Mouse (Mus musculus) heart, embryonic 15.5 days (tissue): ENCODE data around the gene Erbb4. TPM values are rescaled to one million over a fixed set of nuclear protein-coding genes. Genes with fewer than 3 reads are reported as not detected.

Experiments
- ATAC-seq: fragments of 200-750 bp; cut with Nextera tagmentation; replicated peaks from 2 replicates; pipeline ENCODE4 v1.8.0; 2017; ENCODE audit warnings: low read depth, moderate TSS enrichment; ENCODE audit not compliant: insufficient number of reproducible peaks, insufficient read depth, low FRiP score
- H3K27ac ChIP-seq: fragments of 300-500 bp; sonication (generic); 2 replicates; pipeline ENCODE4 v1.5.1; 2015; ENCODE audit warnings: mild to moderate bottlenecking, inconsistent platforms
- H3K27me3 ChIP-seq: fragments of 300-500 bp; sonication (generic); 2 replicates; pipeline ENCODE4 v1.6.1; 2015; ENCODE audit warnings: inconsistent platforms
- H3K36me3 ChIP-seq: fragments of 300-500 bp; sonication (generic); 2 replicates; pipeline ENCODE4 v1.6.1; 2015; ENCODE audit warnings: mild to moderate bottlenecking, inconsistent platforms
- H3K4me1 ChIP-seq: fragments of 300-500 bp; sonication (generic); replicated peaks from 2 replicates; pipeline ENCODE4 v1.6.1; 2015; ENCODE audit warnings: inconsistent platforms
- H3K4me2 ChIP-seq: fragments of 300-500 bp; sonication (generic); 2 replicates; pipeline ENCODE4 v1.6.1; 2015; ENCODE audit warnings: inconsistent platforms, mild to moderate bottlenecking, moderate library complexity
- H3K4me3 ChIP-seq: fragments of 300-500 bp; sonication (generic); 2 replicates; pipeline ENCODE4 v1.5.1; 2015; ENCODE audit warnings: mild to moderate bottlenecking, inconsistent platforms
- H3K9ac ChIP-seq: fragments of 300-500 bp; sonication (generic); 2 replicates; pipeline ENCODE4 v1.6.1; 2015; ENCODE audit warnings: mild to moderate bottlenecking, inconsistent platforms
- H3K9me3 ChIP-seq: fragments of 300-500 bp; sonication (generic); replicated peaks from 2 replicates; pipeline ENCODE4 v1.6.1; 2016; ENCODE audit warnings: inconsistent platforms
- WGBS: fragments of 180-500 bp; shearing (Covaris S2); methylation state at CpG from one replicate; pipeline ENCODE4 v1.1.7; 2015; ENCODE audit warnings: mixed read lengths; 5-methylcytosine and 5-hydroxymethylcytosine counted together
- polyA plus RNA-seq: library from polyadenylated mRNA; unstranded; fragments of >200 nt; fragmentation: Nextera tagmentation; extraction: Ambion mirVana; gene quantifications from 2 replicates; pipeline ENCODE4 v1.2.1, GENCODE M21; 2015

The Erbb4 gene
- 6.6 and 7.8 TPM in 2 replicates for polyA plus RNA-seq

DNA sequence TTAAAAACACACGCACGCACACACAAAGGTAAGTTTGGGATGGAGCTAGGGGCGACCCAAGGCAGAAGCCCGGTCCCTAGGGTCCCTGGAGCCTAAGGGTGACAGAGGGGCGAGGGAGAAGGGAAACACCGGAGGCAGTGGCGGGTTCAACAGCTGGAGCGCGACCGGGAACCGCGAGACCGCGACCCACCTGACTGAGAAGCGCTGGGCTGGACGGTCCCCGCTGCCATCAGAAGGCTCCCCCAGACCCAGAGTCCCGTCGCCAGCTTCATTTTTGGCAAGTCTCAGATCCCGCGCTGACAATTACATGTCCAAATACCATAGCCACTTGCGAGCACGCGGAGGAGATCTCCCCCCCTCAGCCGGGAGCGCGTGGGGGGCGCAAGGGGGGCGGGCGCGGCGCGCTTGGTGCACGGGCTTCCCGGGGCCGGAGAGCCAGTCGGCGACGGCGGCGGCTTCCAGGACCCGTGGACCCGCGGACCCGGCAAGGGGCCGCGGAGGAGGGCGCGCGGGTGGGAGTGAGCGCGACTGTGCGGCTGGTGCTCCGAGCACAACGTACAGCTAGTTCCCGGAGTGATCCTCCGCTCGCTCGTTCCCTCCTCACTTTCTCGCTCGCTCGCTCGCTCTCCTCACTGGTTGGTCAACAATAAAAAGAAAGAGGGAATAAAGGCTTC, at the start of gene Erbb4:
Gene Erbb4, minus strand, starts transcription at position 575 of the 674 bp plus-strand sequence.
- peak within 1 kb of the TSS; percentile 67 for H3K4me3 ChIP-seq
- peak within 1 kb of the TSS; percentile 82 for H3K9ac ChIP-seq
- H3K9me3 ChIP-seq, result no peaks in the 10 kb centered on the region
- H3K4me2 ChIP-seq, result peak within 1 kb of the TSS; percentile 76
- 0 out of 2 replicates have a peak, but pooled peaks cover 7% of the 10 kb centered on the region for H3K27me3 ChIP-seq
- H3K27ac ChIP-seq, result peak within 1 kb of the TSS; percentile 97
- peaks cover 12% of the 10 kb centered on the region for H3K4me1 ChIP-seq
- peak; percentile 29 for ATAC-seq
- WGBS, result under 1% methylated on average over 63 of the region's 63 CpGs
- H3K36me3 ChIP-seq, result no peaks in the 10 kb centered on the region

DNA sequence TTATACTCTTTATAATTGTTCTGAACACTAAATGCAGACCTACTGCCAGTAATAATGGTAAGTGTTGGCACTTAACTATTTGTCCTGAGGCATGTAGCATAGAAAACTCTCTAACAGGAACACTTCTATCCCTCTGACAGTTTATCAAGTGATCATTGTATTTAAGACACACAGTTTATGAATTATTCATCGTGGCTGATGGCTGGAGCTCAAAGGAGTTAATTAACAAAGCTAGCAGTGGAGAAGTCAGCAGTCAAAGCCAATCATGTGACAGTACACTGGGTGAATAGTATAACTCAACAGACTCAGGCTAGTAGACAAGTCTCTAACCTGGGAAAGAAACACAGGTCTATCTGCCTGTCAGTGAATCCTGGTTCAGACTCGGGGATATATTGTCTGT, 49.5 kb upstream of the Erbb4 start:
- Histone ChIP-seq H3K4me1 (no peaks in the 10 kb centered on the region), H3K4me3 (no peak overlapping the region), H3K9me3 (no peaks in the 10 kb centered on the region), H3K36me3 (no peaks in the 10 kb centered on the region), H3K9ac (no peak overlapping the region), H3K27me3 (no peaks in the 10 kb centered on the region), H3K4me2 (no peak overlapping the region), H3K27ac (no peak overlapping the region)
- WGBS, result 69% methylated on average over 2 of the region's 2 CpGs
- no peak for ATAC-seq

DNA sequence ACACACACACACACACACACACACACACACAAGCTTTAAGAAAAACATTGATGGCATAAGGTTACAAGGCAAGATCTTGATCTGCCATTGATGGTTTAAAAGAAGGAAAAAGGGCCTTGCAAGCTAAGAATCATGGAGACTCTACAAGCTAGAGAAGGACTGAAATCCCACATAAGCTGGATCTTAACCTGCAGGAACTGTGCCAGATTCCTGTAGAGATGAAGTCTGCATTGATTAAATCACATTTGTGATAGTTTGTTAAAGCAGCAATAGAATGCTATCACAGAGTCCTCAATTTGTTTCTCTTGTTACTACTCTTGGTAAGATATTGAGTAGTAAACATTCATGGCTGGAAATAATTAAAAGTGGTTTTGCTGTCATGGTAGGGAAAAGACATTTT, 33.5 kb upstream of the Erbb4 start:
- no peak overlapping the region for H3K4me2 ChIP-seq
- no peak overlapping the region for H3K4me3 ChIP-seq
- H3K4me1 ChIP-seq, result no peaks in the 10 kb centered on the region
- no peak overlapping the region for H3K27ac ChIP-seq
- H3K9ac ChIP-seq, result no peak overlapping the region
- no peaks in the 10 kb centered on the region for H3K36me3 ChIP-seq
- no peak for ATAC-seq
- no peaks in the 10 kb centered on the region for H3K9me3 ChIP-seq
- no peaks in the 10 kb centered on the region for H3K27me3 ChIP-seq

DNA sequence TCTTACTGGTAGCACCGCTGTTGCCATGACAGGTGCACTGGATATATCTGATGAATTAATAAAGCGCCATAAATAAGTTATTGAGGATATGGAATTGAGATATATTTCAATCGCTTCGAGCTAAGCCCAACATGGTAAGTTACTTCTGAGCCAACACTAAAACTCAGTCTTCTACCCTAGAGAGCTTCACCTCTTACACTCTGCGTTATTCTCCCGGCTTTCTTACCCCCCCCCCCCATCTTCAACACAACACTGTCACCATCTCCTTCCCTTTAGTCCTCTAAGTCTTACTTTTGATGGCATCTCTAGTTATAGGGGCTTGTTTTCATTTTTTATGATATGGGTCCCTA, 31.6 kb upstream of the Erbb4 start:
- ATAC-seq, result no peak
- H3K36me3 ChIP-seq, result no peaks in the 10 kb centered on the region
- no peaks in the 10 kb centered on the region for H3K27me3 ChIP-seq
- 46% methylated on average over 6 of the region's 6 CpGs for WGBS
- H3K27ac ChIP-seq, result no peak overlapping the region
- H3K9ac ChIP-seq, result no peak overlapping the region
- no peaks in the 10 kb centered on the region for H3K9me3 ChIP-seq
- H3K4me1 ChIP-seq, result no peaks in the 10 kb centered on the region
- no peak overlapping the region for H3K4me3 ChIP-seq
- H3K4me2 ChIP-seq, result no peak overlapping the region

DNA sequence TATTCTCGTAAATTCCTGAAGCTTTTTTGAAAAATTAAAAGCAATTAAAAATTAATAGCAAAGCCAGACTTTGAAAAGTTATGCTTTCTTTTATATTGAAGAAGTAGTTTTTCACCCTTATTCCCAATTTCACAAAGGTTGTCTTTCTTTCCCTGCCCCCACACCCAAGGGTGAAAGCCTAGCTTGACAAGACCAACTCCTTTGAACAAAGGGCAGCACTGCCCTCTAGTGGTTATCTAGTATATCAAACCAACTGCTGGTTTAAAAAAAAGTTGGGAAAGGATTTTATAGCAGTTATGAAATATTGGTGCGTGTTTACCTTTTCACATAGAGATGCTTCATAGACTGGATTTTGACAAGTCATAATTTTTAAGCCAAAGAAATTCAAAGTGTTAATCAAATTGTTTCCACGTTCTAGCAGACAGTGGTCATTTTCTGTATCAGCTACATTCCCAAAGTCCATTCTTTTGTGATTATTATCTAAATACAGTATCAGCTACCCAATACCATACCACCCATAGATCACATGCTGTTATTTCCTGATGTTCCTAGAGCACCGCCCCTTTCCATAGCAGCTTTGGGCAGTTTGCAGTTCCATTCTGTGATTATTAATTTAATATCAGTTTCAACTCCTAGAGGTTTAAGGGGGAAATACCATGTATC, 31.1 kb upstream of the Erbb4 start:
- H3K4me2 ChIP-seq, result no peak overlapping the region
- no peak for ATAC-seq

DNA sequence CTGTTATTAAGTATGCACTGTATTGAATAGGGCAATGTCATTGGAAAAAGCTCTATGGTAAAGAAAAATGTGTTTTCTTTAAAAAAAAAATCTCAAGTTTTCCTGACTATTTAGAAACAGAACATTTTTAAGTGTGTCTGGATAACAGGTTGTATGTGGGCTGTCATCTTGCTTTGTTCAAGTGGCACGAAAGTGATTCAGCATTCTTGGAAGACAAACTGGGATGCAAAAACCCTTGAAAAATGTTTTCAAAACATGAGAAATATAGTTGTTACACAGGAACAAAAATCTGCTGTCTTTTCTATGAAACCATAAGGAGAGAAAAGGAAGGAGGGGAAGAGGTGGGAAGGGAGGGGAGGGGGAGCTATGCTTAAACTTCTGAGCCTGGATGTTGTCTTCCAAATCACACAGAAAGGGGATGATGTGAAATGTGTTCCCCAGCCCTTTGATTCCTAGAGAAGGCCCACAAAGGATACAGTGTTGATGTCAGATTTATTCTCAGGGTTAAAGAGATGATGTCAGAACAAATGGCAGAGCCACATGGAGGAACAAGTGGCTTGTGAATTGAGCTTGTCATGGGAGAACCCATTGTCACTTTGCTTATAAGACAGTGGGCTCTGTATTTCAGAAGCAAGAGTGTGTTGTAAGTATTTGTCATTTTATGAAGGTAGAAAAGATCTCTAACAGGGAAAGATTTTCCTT, 16.4 kb upstream of the Erbb4 start:
- Histone ChIP-seq H3K4me2 (no peak overlapping the region), H3K9ac (no peak overlapping the region), H3K27me3 (no peaks in the 10 kb centered on the region), H3K4me3 (no peak overlapping the region), H3K36me3 (no peaks in the 10 kb centered on the region), H3K9me3 (no peaks in the 10 kb centered on the region), H3K4me1 (no peaks in the 10 kb centered on the region), H3K27ac (no peak overlapping the region)
- no peak for ATAC-seq
- 89% methylated on average over 1 of the region's 1 CpGs for WGBS

More for the DNA sequence above, 31.1 kb upstream of the Erbb4 start:
- Histone ChIP-seq H3K4me1 (no peaks in the 10 kb centered on the region), H3K27ac (no peak overlapping the region), H3K27me3 (no peaks in the 10 kb centered on the region), H3K4me3 (no peak overlapping the region), H3K9me3 (no peaks in the 10 kb centered on the region), H3K9ac (no peak overlapping the region), H3K36me3 (no peaks in the 10 kb centered on the region)
- 34% methylated on average over 4 of the region's 4 CpGs for WGBS

DNA sequence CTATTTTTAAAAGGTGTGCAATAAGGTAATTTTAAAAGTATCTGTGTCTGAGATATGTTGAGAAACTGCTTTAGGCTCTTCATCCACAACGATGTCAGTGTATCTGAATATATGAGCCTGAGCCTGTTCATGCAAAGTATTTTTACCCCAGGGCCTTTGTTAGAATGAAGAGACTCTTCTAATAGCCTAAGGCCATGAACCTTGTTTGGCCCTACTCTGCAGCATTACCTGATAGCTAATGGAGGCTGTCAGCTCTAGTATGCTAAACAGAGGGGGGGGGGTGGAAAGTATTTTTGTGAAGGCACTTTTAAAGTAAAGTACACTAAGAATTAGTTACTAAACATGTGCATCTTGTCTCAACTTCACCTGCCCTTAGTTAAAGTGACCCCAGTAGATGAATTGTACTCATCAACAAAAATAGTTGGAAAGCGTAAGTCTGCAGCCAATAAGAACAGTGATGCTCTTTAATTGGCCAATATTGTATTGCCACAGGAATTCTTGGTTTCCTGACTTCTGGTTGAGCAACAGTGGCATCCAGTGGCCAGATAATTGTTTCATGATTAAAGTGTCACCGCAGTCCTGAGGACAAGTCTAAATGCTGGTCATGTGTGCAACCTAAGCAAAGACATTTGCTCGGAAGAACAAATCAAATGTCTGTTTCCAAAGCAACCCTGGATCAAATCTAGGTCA, 10.5 kb upstream of the Erbb4 start:
- no peak for ATAC-seq
- WGBS, result 76% methylated on average over 4 of the region's 4 CpGs
- H3K4me2 ChIP-seq, result no peak overlapping the region

DNA sequence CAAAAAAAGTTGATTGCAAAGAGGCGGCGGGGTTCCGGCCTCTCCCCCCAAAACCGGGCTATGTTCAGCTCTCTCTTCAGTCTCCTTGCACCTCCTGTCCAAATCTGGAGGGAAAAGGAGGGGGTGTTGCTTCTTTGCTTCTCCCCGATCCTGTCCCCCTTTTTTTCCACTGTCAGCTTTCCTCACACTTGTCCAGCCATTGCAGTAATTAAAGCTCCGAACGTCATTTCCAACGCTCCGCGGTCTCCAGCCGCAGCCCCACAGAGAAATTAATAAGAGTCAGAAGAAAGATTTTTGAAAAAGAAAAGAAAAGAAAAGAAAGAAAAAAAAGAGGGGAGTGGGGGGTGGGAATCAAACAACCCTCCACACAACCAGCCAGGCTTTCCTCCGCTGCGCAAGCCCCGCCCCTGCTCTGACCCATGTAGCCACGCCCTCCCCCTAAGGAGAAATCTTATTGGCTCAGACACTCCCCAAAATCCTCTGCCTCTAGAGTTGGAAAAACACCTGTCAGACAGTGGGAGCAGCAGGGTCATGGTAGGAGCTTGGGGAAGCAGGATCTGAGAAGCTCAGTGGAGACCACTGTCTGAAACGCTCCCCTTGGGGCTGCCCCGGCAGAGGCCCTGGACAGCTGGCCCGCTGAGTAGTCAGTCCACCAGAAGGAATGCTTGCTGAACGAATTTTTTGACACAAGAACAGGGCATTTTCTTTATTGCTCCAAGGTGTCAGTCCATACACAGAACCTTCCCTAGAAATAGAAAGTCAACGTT, 483 bp upstream of the Erbb4 start:
- WGBS, result 4% methylated on average over 20 of the region's 20 CpGs

More for the DNA sequence above, 10.5 kb upstream of the Erbb4 start:
- peaks cover 6% of the 10 kb centered on the region; the same call in 1 of the 2 replicates for H3K4me1 ChIP-seq
- no peaks in the 10 kb centered on the region for H3K36me3 ChIP-seq
- H3K9me3 ChIP-seq, result no peaks in the 10 kb centered on the region
- H3K4me3 ChIP-seq, result no peak overlapping the region
- H3K27ac ChIP-seq, result no peak overlapping the region
- no peak overlapping the region for H3K9ac ChIP-seq
- no peaks in the 10 kb centered on the region for H3K27me3 ChIP-seq

DNA sequence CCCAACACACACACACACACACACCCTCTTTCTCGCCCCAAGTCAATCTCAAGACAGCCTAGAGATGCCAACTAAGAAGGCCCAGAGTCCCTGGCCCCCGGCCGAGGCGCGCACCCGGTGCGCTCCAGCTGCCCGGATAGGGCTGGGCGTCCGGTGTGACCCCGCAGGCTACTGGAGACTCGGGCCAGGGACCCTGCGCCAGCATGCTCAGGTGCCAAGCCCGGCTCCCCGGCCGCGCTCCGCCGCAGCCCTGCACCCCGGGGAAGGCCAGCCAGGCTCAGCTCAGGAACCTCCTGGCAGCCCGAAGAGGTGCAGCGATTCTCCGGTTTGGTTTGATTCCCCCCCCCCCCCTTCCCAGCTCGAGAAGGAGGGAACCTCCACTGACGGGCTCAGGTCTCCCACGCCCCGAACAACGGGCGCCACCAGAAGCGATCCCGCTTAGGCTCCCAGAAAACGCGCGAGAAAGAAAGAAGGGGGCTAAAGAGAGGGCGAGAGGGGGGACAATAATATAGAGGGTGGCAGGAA, 860 bp downstream of the Erbb4 start:
- no peaks in the 10 kb centered on the region for H3K36me3 ChIP-seq
- 0 out of 2 replicates have a peak, but pooled peaks cover 7% of the 10 kb centered on the region for H3K27me3 ChIP-seq
- ATAC-seq, result peak; percentile 54
- H3K4me1 ChIP-seq, result peaks cover 12% of the 10 kb centered on the region
- WGBS, result under 1% methylated on average over 35 of the region's 35 CpGs
- H3K4me3 ChIP-seq, result peak overlapping the region; percentile 67
- no peaks in the 10 kb centered on the region for H3K9me3 ChIP-seq
- H3K9ac ChIP-seq, result peak overlapping the region; percentile 82
- peak overlapping the region; percentile 76 for H3K4me2 ChIP-seq
- peak overlapping the region; percentile 97 for H3K27ac ChIP-seq

More for the DNA sequence above, 483 bp upstream of the Erbb4 start:
- peak overlapping the region; percentile 97 for H3K27ac ChIP-seq
- no peaks in the 10 kb centered on the region for H3K9me3 ChIP-seq
- peak overlapping the region; percentile 67 for H3K4me3 ChIP-seq
- peak overlapping the region; percentile 76 for H3K4me2 ChIP-seq
- H3K36me3 ChIP-seq, result no peaks in the 10 kb centered on the region
- peak; percentile 54 for ATAC-seq
- peaks cover 10% of the 10 kb centered on the region for H3K4me1 ChIP-seq
- H3K27me3 ChIP-seq, result 0 out of 2 replicates have a peak, but pooled peaks cover 7% of the 10 kb centered on the region
- peak overlapping the region; percentile 82 for H3K9ac ChIP-seq

DNA sequence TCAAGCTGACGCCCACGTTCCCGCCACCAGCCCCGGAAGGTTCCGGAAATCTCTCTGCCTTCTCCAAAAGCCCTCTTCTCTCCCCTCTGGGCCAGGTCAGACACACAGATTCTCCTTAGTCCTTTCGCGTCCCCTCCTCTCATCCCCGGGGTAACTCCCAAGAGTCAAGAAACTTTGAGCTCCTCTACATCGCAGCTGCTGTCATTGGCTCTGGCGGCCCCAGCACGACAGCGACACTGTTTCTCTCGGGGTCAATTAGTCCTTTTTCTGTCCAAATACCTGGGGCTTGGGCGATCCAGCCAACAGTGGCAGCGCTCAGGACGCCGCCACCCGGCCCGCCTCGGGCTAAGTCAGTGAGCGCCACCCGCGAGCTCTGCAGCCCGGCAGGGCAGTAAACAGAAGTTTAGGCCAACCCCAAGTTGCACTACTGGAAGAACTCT, 1.5 kb downstream of the Erbb4 start:
- peak overlapping the region; percentile 82 for H3K9ac ChIP-seq
- no peaks in the 10 kb centered on the region for H3K9me3 ChIP-seq
- peak overlapping the region; percentile 67 for H3K4me3 ChIP-seq
- 0 out of 2 replicates have a peak, but pooled peaks cover 7% of the 10 kb centered on the region for H3K27me3 ChIP-seq
- WGBS, result under 1% methylated on average over 24 of the region's 24 CpGs
- peak overlapping the region; percentile 76 for H3K4me2 ChIP-seq
- H3K27ac ChIP-seq, result peak overlapping the region; percentile 97
- no peaks in the 10 kb centered on the region for H3K36me3 ChIP-seq
- ATAC-seq, result no peak; the same call in 1 of the 2 replicates
- peaks cover 12% of the 10 kb centered on the region for H3K4me1 ChIP-seq
